Mouse (Mus musculus) C2C12 (cell line): ENCODE results near the gene Itpr1.

Experiments used
- CEBPB ChIP-seq: IDR thresholded peaks from one replicate; pipeline ENCODE4 v1.6.1; 2011; ENCODE audit warnings: low read depth, mild to moderate bottlenecking, control low read depth, moderate library complexity
- CTCF ChIP-seq: IDR thresholded peaks from one replicate; pipeline ENCODE4 v1.5.1; 2011; ENCODE audit not compliant: control insufficient read depth, insufficient read depth, insufficient read length
- FOSL1 ChIP-seq: IDR thresholded peaks from one replicate; pipeline ENCODE4 v1.8.0; 2011; ENCODE audit warnings: mild to moderate bottlenecking, low read length; ENCODE audit not compliant: poor library complexity, insufficient read depth, severe bottlenecking
- MAX ChIP-seq: IDR thresholded peaks from one replicate; pipeline ENCODE4 v1.6.1; 2011; ENCODE audit warnings: mild to moderate bottlenecking, control low read depth
- MYOD1 ChIP-seq: IDR thresholded peaks from one replicate; pipeline ENCODE4 v1.6.1; 2011; ENCODE audit warnings: low read depth; ENCODE audit not compliant: control insufficient read depth, insufficient read length
- MYOG ChIP-seq: IDR thresholded peaks from one replicate; pipeline ENCODE4 v1.6.1; 2011; ENCODE audit not compliant: control insufficient read depth, insufficient read length; ENCODE audit errors: extremely low read depth
- USF1 ChIP-seq: IDR thresholded peaks from one replicate; pipeline ENCODE4 v1.6.1; 2011; ENCODE audit warnings: low read depth, mild to moderate bottlenecking, control low read depth, moderate library complexity

GRCm38 (mm10) chr6:108306910-108307584, 94.2 kb downstream of the Itpr1 start:
- TF ChIP-seq MYOG, result no peak
- no peak for TF ChIP-seq CTCF
- no peak for TF ChIP-seq CEBPB
- TF ChIP-seq MYOD1, result no peak
- no peak for TF ChIP-seq MAX
- TF ChIP-seq USF1, result no peak
- TF ChIP-seq FOSL1, result no peak
